Mouse (Mus musculus) liver, embryonic 18 days (tissue): ENCODE results near the gene Trim37. TPM values are rescaled to one million over a fixed set of nuclear protein-coding genes. Genes with fewer than 3 reads are reported as not detected.

Source experiments
- polyA plus RNA-seq: library from polyadenylated mRNA; depleted of rRNA; stranded (reverse); fragments of >200 nt; gene quantifications from 2 replicates; pipeline ENCODE4 v1.2.3, GENCODE M21; 2012; rRNA removed

The Trim37 gene
- polyA plus RNA-seq: 4.7 and 5.0 TPM in 2 replicates

DNA sequence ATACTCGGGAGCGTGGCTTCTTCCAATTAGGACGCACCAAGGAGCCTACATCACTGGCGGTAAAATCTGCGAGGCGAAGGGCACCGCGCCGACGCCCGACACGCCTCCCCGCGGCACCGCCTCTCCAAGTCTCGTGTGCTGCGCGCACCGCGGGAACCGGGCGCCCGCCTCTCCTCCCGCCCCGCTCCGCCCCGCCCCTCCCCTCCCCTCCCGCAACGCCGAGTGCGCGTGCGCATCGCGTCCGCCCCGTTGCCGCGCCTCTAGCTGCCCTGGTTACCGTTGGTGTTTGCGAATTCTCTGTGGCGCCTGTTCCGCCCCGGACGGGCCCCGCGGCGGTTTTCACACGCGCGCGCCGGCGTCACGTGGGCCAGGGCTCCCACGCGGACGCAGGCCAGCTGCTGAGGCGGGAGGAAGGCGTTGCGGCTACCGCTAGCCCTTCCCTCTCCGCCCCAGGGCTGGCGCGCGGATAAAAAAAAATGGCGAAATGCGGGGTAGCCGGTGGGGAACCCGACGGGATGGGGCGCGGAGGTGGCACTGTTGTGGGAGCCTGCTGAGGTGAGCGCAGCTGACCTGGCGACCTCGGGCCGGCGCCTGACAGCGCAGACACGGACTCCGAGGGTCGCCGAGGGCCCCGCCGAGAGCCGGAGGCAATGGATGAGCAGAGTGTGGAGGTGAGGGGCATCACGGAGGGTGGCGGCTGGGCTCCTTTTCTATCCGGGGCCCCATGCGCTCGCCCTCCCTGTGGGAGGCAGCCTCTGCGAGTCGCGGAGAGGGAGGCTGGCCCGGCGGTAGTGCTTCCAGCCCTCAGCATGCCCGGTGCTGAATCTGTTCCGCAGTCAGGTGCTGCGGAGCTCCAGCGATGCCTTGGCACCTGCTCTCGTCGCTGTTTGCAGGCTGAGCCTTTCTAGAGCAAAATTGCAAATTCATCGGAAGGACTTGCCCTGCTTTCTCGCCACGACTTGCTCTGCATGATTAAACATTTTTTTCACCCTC lies at the start of gene Trim37:
Trim37 (plus strand) TSS at position 254 of the 993 bp plus-strand sequence.

DNA sequence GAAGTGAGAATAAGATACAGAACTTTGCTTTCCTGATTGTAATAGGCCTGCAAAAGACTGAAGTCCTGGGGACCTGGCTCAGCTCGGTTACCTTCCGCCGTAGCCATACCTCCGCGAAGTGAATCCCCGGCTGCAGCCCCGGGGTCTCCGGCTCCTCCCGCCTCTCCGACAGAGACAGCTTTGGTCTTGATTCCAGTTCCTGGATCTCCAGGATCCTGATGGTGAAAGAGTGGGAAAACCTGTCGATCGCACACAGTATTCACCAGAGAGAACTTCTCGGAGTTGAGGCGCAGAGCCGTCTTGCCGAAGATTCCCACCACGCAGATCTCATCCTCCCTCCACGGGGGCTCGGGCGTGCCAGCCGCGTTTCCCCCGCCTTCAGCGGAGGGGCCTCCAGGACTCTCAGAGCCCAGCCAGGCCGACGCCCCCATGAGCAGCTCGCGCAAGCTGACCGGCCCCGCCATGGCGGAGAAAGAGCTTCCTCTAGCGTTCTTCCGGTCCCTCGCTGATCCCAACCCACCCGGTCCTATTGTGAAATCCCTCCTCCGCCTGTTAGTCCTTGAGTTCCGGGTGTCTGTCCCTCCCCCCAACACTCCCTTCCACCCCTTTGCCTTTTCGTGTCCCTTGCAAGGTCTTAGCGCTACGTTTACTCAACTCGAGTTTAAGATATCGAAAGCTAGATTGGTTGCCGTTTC lies 40.4 kb upstream of the Trim37 start, which contains the start of gene Smg8:
Smg8 (minus strand) TSS at position 485 of the 695 bp plus-strand sequence.

DNA sequence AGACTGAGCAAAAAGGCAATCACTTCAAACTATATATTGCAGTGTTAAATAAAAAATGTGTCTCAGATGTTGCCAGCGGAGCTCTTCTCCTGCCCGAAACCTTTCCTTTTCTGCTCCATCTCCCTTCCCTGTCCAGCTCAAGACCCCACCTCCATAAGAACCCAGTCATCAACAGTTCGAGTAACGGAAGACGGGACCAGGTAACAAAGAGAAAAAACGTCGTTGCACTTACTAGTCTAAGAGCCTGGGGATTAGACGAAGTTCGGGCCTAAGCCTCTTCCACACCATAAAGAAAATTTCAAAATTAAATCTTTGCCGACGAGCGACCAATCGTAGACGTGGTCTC lies 18.5 kb upstream of the Trim37 start, which contains the start of gene Prr11:
Prr11 (minus strand) TSS at position 300 of the 346 bp plus-strand sequence.

GRCm38 (mm10) chr11:87108755-87109518 lies 17.9 kb upstream of the Trim37 start, which contains the start of gene Ska2:
TSS of gene Ska2 (plus strand) at chr11:87109234.

Other genes starting within 250 kb of the Trim37 start
- 2.3 and 2.5 TPM in 2 replicates for gene Ypel2, start 133.4 kb upstream of the Trim37 start, polyA plus RNA-seq
- gene Gdpd1, start 53.0 kb upstream of the Trim37 start, polyA plus RNA-seq: 1.2 and 1.3 TPM in 2 replicates
- 5.3 and 5.6 TPM in 2 replicates for gene Smg8, start 40.3 kb upstream of the Trim37 start, polyA plus RNA-seq
- gene Prr11, start 18.4 kb upstream of the Trim37 start, polyA plus RNA-seq: 4.7 and 5.9 TPM in 2 replicates
- gene Ska2, start 17.8 kb upstream of the Trim37 start, polyA plus RNA-seq: 10.2 and 10.5 TPM in 2 replicates
- 1.3 and 1.4 TPM in 2 replicates for gene Ppm1e, start 231.9 kb downstream of the Trim37 start, polyA plus RNA-seq